In genomic region chr17:23592208-23592925, GRCm38 (mm10) we compare ENCODE assay signal across 8 mouse cellular contexts. TPM values are rescaled to one million over a fixed set of nuclear protein-coding genes. Genes with fewer than 3 reads are reported as not detected.
DNase-seq lines count a peak whose midpoint lies in the region; ATAC-seq and TF ChIP-seq lines count a peak whose summit lies in the region.

No protein-coding gene starts in this region.

- ATAC-seq in kidney, embryonic 14.5 days (ENCODE audit: low FRiP score, low TSS enrichment), result peak; percentile 100
- peak; percentile 99 for ATAC-seq in limb, embryonic 15.5 days (ENCODE audit: insufficient number of reproducible peaks, low FRiP score, low TSS enrichment, low read depth)

- peak; percentile 94 for DNase-seq in A20 (ENCODE audit: low read depth, low spot score)
- DNase-seq in heart, adult 9 months (ENCODE audit: low spot score in 2 of 2), result peak; percentile 88 to 91
- peak; percentile 29 to 39 for DNase-seq in monocyte, adult 2 months (ENCODE audit: low read depth in 1 of 2, low spot score in 2 of 2)
- DNase-seq in spleen, postnatal 36 days (ENCODE audit: low spot score in 2 of 2), result peak; percentile 80 to 86

- H3K27me3 ChIP-seq in kidney, embryonic 14.5 days (ENCODE audit: control insufficient read depth, insufficient read depth, low read length), result no peaks in the 10 kb centered on the region
- H3K27me3 ChIP-seq in limb, embryonic 15.5 days, result no peaks in the 10 kb centered on the region

- H3K4me1 ChIP-seq in bone marrow macrophage, adult 2 months (ENCODE audit: control insufficient read depth, insufficient read depth, low read length), result peaks cover 12% of the 10 kb centered on the region
- 0 out of 2 replicates have a peak, but pooled peaks cover 2% of the 10 kb centered on the region for H3K4me1 ChIP-seq in embryonic fibroblast, embryonic 13.5 days (ENCODE audit: control insufficient read depth, insufficient read depth, low read length)
- 0 out of 2 replicates have a peak, but pooled peaks cover 3% of the 10 kb centered on the region for H3K4me1 ChIP-seq in kidney, embryonic 14.5 days (ENCODE audit: control insufficient read depth, insufficient read depth, low read length)
- peaks cover 4% of the 10 kb centered on the region; the same call in 1 of the 2 replicates for H3K4me1 ChIP-seq in limb, embryonic 15.5 days

- no peaks in the 10 kb centered on the region for H3K9me3 ChIP-seq in kidney, embryonic 14.5 days (ENCODE audit: control insufficient read depth, low read length)
- H3K9me3 ChIP-seq in limb, embryonic 15.5 days, result no peaks in the 10 kb centered on the region

- no peak for TF ChIP-seq POLR2A in bone marrow macrophage, adult 2 months (IDR thresholded peaks at IDR 0.05; ENCODE audit: borderline replicate concordance, low read depth, low read length)
- peak; percentile 84 for TF ChIP-seq POLR2A in embryonic fibroblast, embryonic 13.5 days (IDR thresholded peaks at IDR 0.05; ENCODE audit: low read depth, low read length)

- WGBS in kidney, embryonic 14.5 days, result 8% methylated on average over 34 of the region's 34 CpGs
- WGBS in limb, embryonic 15.5 days, result 6% methylated on average over 34 of the region's 34 CpGs

- H3K36me3 ChIP-seq in kidney, embryonic 14.5 days (ENCODE audit: control insufficient read depth, insufficient read depth, low read length), result no peaks in the 10 kb centered on the region
- no peaks in the 10 kb centered on the region for H3K36me3 ChIP-seq in limb, embryonic 15.5 days

- peak overlapping the region; percentile 46 for H3K4me3 ChIP-seq in bone marrow macrophage, adult 2 months (ENCODE audit: insufficient read depth, low read length)
- peak overlapping the region; percentile 43 for H3K4me3 ChIP-seq in embryonic fibroblast, embryonic 13.5 days (ENCODE audit: insufficient read depth, low read length)
- H3K4me3 ChIP-seq in kidney, embryonic 14.5 days (ENCODE audit: low read length), result peak overlapping the region; percentile 55
- peak overlapping the region; percentile 42 for H3K4me3 ChIP-seq in limb, embryonic 15.5 days

- no peak overlapping the region for H3K27ac ChIP-seq in bone marrow macrophage, adult 2 months (ENCODE audit: insufficient read depth, low read depth, low read length)
- 0 out of 2 replicates have a peak overlapping the region, but pooled peaks have one; percentile 23 for H3K27ac ChIP-seq in embryonic fibroblast, embryonic 13.5 days (ENCODE audit: insufficient read depth, low read length)
- H3K27ac ChIP-seq in kidney, embryonic 14.5 days (ENCODE audit: low read depth, low read length), result peak overlapping the region; percentile 76
- H3K27ac ChIP-seq in limb, embryonic 15.5 days, result peak overlapping the region; percentile 79

- H3K9ac ChIP-seq in kidney, embryonic 14.5 days (ENCODE audit: low read depth, low read length), result peak overlapping the region; percentile 65
- peak overlapping the region; percentile 29 for H3K9ac ChIP-seq in limb, embryonic 15.5 days

- TF ChIP-seq CTCF in bone marrow macrophage, adult 2 months (IDR thresholded peaks at IDR 0.05; ENCODE audit: low read depth, low read length), result no peak
- no peak for TF ChIP-seq CTCF in embryonic fibroblast, embryonic 13.5 days (IDR thresholded peaks at IDR 0.05; ENCODE audit: borderline replicate concordance, insufficient read depth, low read length)

- peak overlapping the region; percentile 78 for H3K4me2 ChIP-seq in kidney, embryonic 14.5 days (replicated peaks; ENCODE audit: low read depth, low read length)
- peak overlapping the region; percentile 62 for H3K4me2 ChIP-seq in limb, embryonic 15.5 days

RNA-seq across cellular contexts. Expression of gene Zfp13, which starts 6.9 kb away (rescaled TPM):
- 1.2 and 1.3 TPM in 2 replicates for polyA plus RNA-seq in bone marrow macrophage, adult 2 months (2012; ENCODE audit: insufficient read depth, insufficient read length, missing spikeins)
- polyA plus RNA-seq in embryonic fibroblast, embryonic 13.5 days (2011; ENCODE audit: insufficient read length, low read depth, missing spikeins), result 5.3 and 8.1 TPM in 2 replicates
- polyA plus RNA-seq in kidney, embryonic 14.5 days (2014; fragmentation: Nextera tagmentation; extraction: Ambion mirVana), result 15.3 and 19.1 TPM in 2 replicates
- 12.4 and 12.9 TPM in 2 replicates for polyA plus RNA-seq in limb, embryonic 15.5 days (2015; fragmentation: Nextera tagmentation; extraction: Ambion mirVana)

RNA-seq across cellular contexts. Expression of gene Zscan10, which starts 8.3 kb away (rescaled TPM):
- polyA plus RNA-seq in bone marrow macrophage, adult 2 months (2012; ENCODE audit: insufficient read depth, insufficient read length, missing spikeins), result not detected in 2 replicates
- not detected in 2 replicates for polyA plus RNA-seq in embryonic fibroblast, embryonic 13.5 days (2011; ENCODE audit: insufficient read length, low read depth, missing spikeins)
- polyA plus RNA-seq in kidney, embryonic 14.5 days (2014; fragmentation: Nextera tagmentation; extraction: Ambion mirVana), result 0.29 and 0.45 TPM in 2 replicates
- 0.16 and 0.18 TPM in 2 replicates for polyA plus RNA-seq in limb, embryonic 15.5 days (2015; fragmentation: Nextera tagmentation; extraction: Ambion mirVana)

RNA-seq across cellular contexts. Expression of gene Zfp213, which starts 28.3 kb away (rescaled TPM):
- 2.6 and 4.1 TPM in 2 replicates for polyA plus RNA-seq in bone marrow macrophage, adult 2 months (2012; ENCODE audit: insufficient read depth, insufficient read length, missing spikeins)
- polyA plus RNA-seq in embryonic fibroblast, embryonic 13.5 days (2011; ENCODE audit: insufficient read length, low read depth, missing spikeins), result 6.5 TPM in 2 replicates
- 19.5 and 24.9 TPM in 2 replicates for polyA plus RNA-seq in kidney, embryonic 14.5 days (2014; fragmentation: Nextera tagmentation; extraction: Ambion mirVana)
- 17.5 and 18.2 TPM in 2 replicates for polyA plus RNA-seq in limb, embryonic 15.5 days (2015; fragmentation: Nextera tagmentation; extraction: Ambion mirVana)

RNA-seq across cellular contexts. Expression of gene Mmp25, which starts 52.7 kb away (rescaled TPM):
- 0.38 and 0.41 TPM in 2 replicates for polyA plus RNA-seq in bone marrow macrophage, adult 2 months (2012; ENCODE audit: insufficient read depth, insufficient read length, missing spikeins)
- 0.30 and 0.50 TPM in 2 replicates for polyA plus RNA-seq in embryonic fibroblast, embryonic 13.5 days (2011; ENCODE audit: insufficient read length, low read depth, missing spikeins)
- 0.46 and 1.3 TPM in 2 replicates for polyA plus RNA-seq in kidney, embryonic 14.5 days (2014; fragmentation: Nextera tagmentation; extraction: Ambion mirVana)
- polyA plus RNA-seq in limb, embryonic 15.5 days (2015; fragmentation: Nextera tagmentation; extraction: Ambion mirVana), result 0.79 and 0.86 TPM in 2 replicates

Comparison
In these comparisons a context has a peak if more than half of its experiments do, and no peak if none do; other contexts are left out.
1. DNase-seq: peak in every context shown above with its lines; median percentile 94 in A20; 90 in heart, adult 9 months; 83 in spleen, postnatal 36 days; 34 in monocyte, adult 2 months.